Mouse (Mus musculus) lung, adult 2 months (tissue): ENCODE data around the gene Surf1. TPM values are rescaled to one million over a fixed set of nuclear protein-coding genes. Genes with fewer than 3 reads are reported as not detected.
A peak's percentile ranks its signal among the peaks of the same experiment; 100 is the strongest.

ENCODE experiments used
- DNase-seq: peaks from one replicate; pipeline ENCODE4 v3.0.0; 2022
- H3K4me1 ChIP-seq: fragments of 200-500 bp; 2 replicates; pipeline ENCODE4 v1.6.1; 2011; ENCODE audit warnings: low read length; ENCODE audit not compliant: control insufficient read depth, insufficient read depth
- H3K4me3 ChIP-seq: fragments of 200-500 bp; replicated peaks from 2 replicates; pipeline ENCODE3; 2011; ENCODE audit warnings: low read depth, mild to moderate bottlenecking, control low read depth, low read length; ENCODE audit errors: extremely low read depth
- CTCF ChIP-seq: fragments of 200-500 bp; IDR thresholded peaks from 2 replicates; pipeline ENCODE4 v1.5.1; 2011; ENCODE audit warnings: mild to moderate bottlenecking, low read length, control low read depth; ENCODE audit not compliant: insufficient read depth
- POLR2A ChIP-seq: fragments of 200-500 bp; IDR thresholded peaks from 2 replicates; pipeline ENCODE4 v1.6.1; 2011; ENCODE audit warnings: low read depth, mild to moderate bottlenecking, control low read depth, low read length, borderline replicate concordance; ENCODE audit errors: extremely low read depth
- WGBS: fragments of 180-500 bp; shearing (Covaris S2); methylation state at CpG from one replicate; pipeline ENCODE4 v1.1.7; 2018; 5-methylcytosine and 5-hydroxymethylcytosine counted together
- polyA plus RNA-seq: library from polyadenylated mRNA; depleted of rRNA; stranded (reverse); fragments of >200 nt; gene quantifications from 2 replicates; pipeline ENCODE4 v1.2.3, GENCODE M21; 2012

Gene Surf1
- polyA plus RNA-seq, 1 experiment = 68.0 TPM

DNA sequence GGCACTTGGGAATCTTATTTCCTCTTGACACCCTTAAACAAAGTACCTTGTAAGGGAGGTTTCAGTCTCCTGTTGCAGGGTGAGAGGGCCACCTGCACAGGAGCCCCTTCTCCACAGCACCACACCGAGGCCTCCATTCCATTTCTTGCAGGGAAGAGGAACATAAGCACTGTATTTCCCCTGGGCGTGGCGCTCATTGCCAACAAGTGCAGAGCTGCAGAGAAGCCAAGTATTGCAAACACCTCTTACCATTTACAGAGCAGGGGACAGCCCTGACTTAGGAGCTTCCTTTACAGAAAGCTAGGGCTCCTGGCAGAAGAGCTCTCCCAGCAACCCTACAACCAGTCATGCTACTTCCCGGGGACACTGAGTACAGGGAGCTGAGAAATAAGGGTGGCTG is 35.9 kb upstream of the Surf1 start:
- H3K4me3 ChIP-seq = no peak overlapping the region

DNA sequence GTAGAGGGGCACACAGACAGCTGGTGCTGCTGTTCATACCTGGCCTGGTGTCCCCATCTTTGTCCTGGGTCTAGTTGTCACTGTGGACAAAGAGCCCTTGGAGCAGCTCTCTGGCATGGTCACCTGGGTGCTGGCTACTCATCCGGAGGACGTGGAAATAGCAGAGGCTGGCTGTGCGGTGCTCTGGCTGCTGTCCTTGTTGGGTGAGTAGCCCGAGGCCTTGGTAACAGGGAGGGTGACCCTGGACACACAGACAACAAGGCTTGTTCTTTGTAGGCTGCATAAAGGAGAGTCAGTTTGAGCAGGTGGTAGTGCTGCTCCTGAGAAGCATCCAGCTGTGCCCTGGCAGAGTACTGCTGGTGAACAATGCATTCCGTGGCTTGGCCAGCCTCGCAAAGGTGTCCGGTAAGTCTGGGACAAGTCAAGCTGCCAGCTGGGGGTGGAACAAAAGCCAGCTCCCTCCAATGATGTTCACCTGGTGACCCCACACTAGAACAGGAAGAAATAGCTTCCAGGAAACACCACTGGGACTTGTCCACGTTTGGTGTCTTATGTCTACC is 35.1 kb upstream of the Surf1 start:
- H3K4me1 ChIP-seq = no peaks in the 10 kb centered on the region

More for the DNA sequence above, 35.9 kb upstream of the Surf1 start:
- no peak for DNase-seq
- H3K4me1 ChIP-seq = no peaks in the 10 kb centered on the region
- 77% methylated on average over 4 of the region's 4 CpGs for WGBS
- TF ChIP-seq POLR2A (no peak), CTCF (no peak)

GRCm38 (mm10) chr2:26950411-26950810 is 34.1 kb upstream of the Surf1 start:
- 89% methylated on average over 2 of the region's 2 CpGs for WGBS
- TF ChIP-seq CTCF (no peak), POLR2A (no peak)
- Histone ChIP-seq H3K4me3 (no peak overlapping the region), H3K4me1 (no peaks in the 10 kb centered on the region)
- no peak for DNase-seq

More for the DNA sequence above, 35.1 kb upstream of the Surf1 start:
- no peak for DNase-seq
- TF ChIP-seq CTCF = no peak
- TF ChIP-seq POLR2A = no peak
- no peak overlapping the region for H3K4me3 ChIP-seq
- 79% methylated on average over 8 of the region's 8 CpGs for WGBS

DNA sequence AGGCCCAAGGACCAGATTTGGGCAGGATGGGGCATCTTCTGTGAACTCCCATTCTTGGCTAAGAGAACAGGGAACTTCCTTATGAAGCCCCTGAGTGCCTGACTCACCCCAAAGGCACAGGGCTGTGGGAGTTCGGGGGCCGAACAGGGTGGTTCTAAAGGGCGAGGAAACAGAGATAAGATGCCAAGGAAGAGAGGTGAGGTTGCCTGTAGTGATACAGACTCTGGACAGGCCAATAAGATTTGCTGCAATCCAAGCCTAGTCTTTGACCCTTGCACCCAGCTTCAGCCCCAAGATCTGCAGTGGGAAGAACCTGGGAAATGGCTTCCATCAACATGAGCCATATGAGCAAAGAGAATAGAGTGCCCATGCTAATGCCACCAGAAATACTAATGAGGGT is 26.9 kb upstream of the Surf1 start:
- no peak for DNase-seq

DNA sequence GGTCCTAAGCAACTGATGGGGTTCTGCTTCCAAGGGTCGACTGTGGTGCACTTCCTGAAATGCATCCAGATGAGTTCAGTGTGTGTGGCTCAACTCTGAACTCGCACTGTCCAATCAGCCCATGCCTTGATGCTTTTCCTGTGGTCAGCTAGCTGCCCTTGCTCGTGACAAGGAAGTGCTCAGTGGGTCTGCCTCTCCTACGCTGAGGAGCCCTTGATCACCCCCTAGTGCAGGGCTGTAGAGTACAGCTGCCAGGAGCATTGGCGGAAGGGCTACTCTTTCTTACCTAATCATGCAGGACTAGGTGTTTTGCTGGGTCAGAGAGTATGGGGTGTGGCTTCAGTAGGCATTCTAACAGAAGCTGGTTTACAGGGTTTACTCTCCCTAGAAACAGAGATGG is 25.2 kb upstream of the Surf1 start:
- Histone ChIP-seq H3K4me3 (no peak overlapping the region), H3K4me1 (no peaks in the 10 kb centered on the region)
- WGBS = 32% methylated on average over 5 of the region's 5 CpGs
- DNase-seq = peak; percentile 23
- TF ChIP-seq CTCF (0 out of 2 replicates have a peak, but pooled peaks have one; percentile 22), POLR2A (no peak)

More for the DNA sequence above, 26.9 kb upstream of the Surf1 start:
- no peaks in the 10 kb centered on the region for H3K4me1 ChIP-seq
- 83% methylated on average over 3 of the region's 3 CpGs for WGBS
- TF ChIP-seq CTCF (no peak), POLR2A (no peak)
- H3K4me3 ChIP-seq = no peak overlapping the region

DNA sequence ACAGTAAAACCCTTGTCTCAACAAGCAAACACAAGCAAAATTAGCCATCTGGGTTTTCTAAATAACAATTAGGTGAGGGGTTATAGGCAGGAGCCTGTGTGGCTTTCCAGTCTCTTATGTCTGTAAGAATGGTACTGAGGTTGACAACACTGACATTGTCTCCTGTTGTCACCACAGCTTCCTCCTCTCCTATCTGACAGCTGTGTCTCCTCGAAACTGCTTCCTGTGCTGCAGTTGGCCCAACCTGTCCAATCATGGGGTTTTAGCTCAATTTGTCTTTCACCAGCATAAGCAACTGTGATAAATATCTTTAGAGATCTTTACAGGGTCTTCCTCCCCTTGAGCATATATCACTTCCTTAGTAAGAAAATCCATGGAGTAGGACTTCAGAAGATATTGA is 20.1 kb upstream of the Surf1 start:
- TF ChIP-seq CTCF (no peak), POLR2A (no peak)
- H3K4me1 ChIP-seq = peaks cover 4% of the 10 kb centered on the region

GRCm38 (mm10) chr2:26935286-26935685 is 19.0 kb upstream of the Surf1 start:
- Histone ChIP-seq H3K4me3 (no peak overlapping the region), H3K4me1 (peaks cover 8% of the 10 kb centered on the region)
- no peak for DNase-seq
- 74% methylated on average over 2 of the region's 2 CpGs for WGBS
- TF ChIP-seq POLR2A (no peak), CTCF (no peak)

More for the DNA sequence above, 20.1 kb upstream of the Surf1 start:
- H3K4me3 ChIP-seq = no peak overlapping the region
- DNase-seq = no peak
- WGBS = 39% methylated on average over 1 of the region's 1 CpGs

- TF ChIP-seq POLR2A = peak; percentile 76
- no peak for TF ChIP-seq CTCF
- H3K4me1 ChIP-seq = peaks cover 8% of the 10 kb centered on the region
- H3K4me3 ChIP-seq = peak within 1 kb of the TSS; percentile 92
- DNase-seq = peak; percentile 91
- 1% methylated on average over 68 of the region's 70 CpGs for WGBS
Measured at GRCm38 (mm10) chr2:26933304-26934055, 17.1 kb upstream of the Surf1 start, which contains the start of the genes Surf4 and Stkld1. Surf4 (minus strand) TSS chr2:26933928. Stkld1 (plus strand) TSS chr2:26934047.

DNA sequence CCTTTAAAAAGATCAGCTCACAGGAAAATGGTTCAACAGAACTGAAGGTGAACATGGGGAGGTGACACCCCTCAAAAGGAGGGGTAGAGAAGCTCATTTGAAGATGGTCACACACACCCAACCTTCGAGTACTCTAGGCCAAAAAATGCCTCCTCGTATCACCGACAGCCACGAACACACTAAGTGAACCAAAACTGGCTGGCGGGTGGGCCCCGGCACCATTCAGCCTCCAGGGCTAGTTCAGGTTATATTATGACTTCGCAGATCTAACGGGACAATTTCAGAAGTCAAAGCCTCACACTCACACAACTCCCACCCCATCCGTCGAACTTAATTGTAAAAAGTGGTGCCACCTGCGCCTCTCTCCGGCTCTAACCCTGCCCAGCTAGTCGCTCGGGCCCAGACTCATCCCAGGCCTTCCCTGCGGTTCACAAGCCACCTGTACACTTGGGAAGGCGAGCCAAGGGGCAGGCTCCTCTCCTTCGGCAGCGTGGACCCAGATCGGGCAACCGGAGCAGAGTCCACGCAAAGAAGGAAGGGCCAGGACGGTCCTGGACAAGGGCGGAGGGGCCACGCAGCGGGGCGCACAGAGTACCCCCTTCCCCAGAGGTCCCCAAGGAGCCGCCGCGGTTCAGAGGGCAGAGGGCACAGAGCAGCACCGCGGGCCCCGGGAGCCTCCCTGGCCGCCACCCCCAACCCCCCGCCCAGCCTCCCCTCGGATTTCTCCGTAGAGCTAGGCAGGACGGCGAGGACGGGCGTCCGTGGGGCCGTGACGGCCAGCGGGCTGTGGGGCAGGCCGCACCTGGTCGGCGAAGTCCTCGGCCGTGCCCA is 16.4 kb upstream of the Surf1 start:
- TF ChIP-seq CTCF (no peak), POLR2A (no peak)
- Histone ChIP-seq H3K4me3 (peak overlapping the region; percentile 92), H3K4me1 (peaks cover 10% of the 10 kb centered on the region)
- DNase-seq = no peak
- WGBS = under 1% methylated on average over 48 of the region's 49 CpGs
